Mouse (Mus musculus): ENCODE data around the gene Rpl18. TPM values are rescaled to one million over a fixed set of nuclear protein-coding genes. Genes with fewer than 3 reads are reported as not detected.

Gene Rpl18
- polyA plus RNA-seq, 1 experiment = 1,792 TPM

DNA sequence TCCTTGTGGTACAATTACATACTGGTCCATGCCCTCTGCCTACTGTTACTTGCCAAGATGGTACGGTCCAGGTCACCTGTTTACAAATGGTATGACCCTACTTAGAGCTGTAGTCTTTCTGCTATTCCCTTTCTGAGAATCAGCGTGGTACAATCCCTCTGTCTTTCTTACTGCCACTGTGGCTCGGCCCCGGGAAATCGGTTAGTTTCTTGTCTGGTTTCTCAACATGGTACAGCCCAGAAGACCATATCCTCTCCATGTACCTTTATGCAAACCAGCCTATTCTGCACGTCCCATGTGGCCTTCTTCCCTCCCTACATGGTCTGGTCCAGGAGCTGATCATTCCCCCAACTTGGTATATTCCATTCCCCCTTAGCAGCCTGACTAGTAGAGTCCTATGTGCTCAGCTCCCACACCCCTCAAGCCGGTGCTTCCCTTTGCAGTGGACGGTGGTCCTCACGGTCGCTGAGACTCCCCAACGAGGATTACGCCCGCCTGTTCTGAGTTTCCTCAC is 11.2 kb upstream of the Rpl18 start:
- under 1% methylated on average over 13 of the region's 13 CpGs for WGBS
- Histone ChIP-seq H3K27me3 (ENCODE audit: control insufficient read depth, insufficient read depth, low read length) (peaks cover 11% of the 10 kb centered on the region), H3K27ac (ENCODE audit: insufficient read depth, low read length) (peak overlapping the region; percentile 83), H3K4me1 (ENCODE audit: control insufficient read depth, insufficient read depth, insufficient read length) (peaks cover 31% of the 10 kb centered on the region), H3K4me3 (ENCODE audit: extremely low read depth, insufficient read depth, insufficient read length) (peak overlapping the region; percentile 57), H3K36me3 (ENCODE audit: control insufficient read depth, insufficient read depth, low read length) (no peaks in the 10 kb centered on the region)
- TF ChIP-seq CTCF (IDR thresholded peaks at IDR 0.05; ENCODE audit: extremely low read depth, insufficient read depth, insufficient read length, insufficient replicate concordance) = no peak
- TF ChIP-seq POLR2A (IDR thresholded peaks at IDR 0.05; ENCODE audit: low read depth, low read length) = no peak; the same call in 1 of the 2 replicates
- DNase-seq (ENCODE audit: low read depth in 1 of 2, low spot score in 2 of 2) = no peak

DNA sequence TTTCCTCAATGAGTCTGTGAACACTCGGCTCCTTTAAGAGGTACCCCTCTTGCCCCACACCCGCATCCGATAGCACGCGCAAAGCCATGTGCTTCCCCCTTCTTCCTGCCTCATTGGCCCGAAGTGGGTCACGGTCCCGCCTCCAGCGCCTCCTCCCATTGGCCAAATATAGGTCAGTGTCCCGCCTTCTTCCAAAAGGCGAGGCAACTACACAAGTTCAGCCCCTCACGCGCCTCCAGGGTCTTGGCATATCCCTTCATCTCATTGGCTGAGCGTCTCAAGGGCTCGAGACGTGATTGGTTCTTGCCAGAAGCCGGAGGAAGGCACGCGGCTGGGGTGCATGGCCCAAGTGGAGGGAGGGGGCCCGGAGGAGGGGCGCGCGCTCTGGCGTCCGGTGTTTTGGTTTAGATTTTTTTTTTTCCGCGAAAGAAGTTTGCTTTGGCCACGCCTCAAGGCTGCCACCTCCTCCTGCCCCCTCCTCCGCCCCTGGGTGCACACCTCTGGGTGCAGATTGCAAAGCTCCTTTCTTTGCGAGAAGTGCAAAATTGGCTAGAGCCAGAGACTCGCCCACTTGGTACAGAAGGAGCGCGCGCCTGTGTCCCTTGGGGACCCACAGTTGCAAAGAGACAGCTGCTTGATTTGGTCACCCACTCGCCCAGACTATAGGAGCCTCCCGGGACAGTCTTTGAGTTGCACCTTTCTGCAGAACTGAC is 10.4 kb upstream of the Rpl18 start, which contains the start of gene Dbp:
Gene Dbp (plus strand): TSS at position 359 of the 713 bp plus-strand sequence.
- H3K36me3 ChIP-seq (ENCODE audit: control insufficient read depth, insufficient read depth, low read length) = peaks cover under 1% of the 10 kb centered on the region; the same call in 1 of the 2 replicates

DNA sequence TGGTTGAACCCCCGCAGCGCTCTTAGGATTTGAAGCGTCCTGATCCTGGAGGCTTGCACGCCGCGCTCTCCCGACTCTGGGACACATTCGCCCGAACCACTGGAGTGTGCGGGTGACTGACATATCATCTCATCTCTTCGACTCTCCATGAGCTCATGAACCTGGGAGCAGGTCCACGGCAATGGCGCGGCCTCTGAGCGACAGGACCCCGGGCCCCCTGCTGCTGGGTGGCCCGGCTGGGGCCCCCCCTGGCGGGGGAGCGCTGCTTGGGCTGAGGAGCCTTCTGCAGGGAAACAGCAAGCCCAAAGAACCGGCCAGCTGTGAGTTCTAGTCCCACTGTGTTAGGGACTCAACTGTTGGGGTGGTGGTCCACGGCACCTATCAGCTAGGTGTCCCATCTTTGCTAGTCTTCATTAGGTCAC is 9.8 kb upstream of the Rpl18 start:
- Histone ChIP-seq H3K36me3 (ENCODE audit: control insufficient read depth, insufficient read depth, low read length) (peaks cover 3% of the 10 kb centered on the region), H3K27ac (ENCODE audit: insufficient read depth, low read length) (peak overlapping the region; percentile 84), H3K4me1 (ENCODE audit: control insufficient read depth, insufficient read depth, insufficient read length) (peaks cover 25% of the 10 kb centered on the region), H3K4me3 (ENCODE audit: extremely low read depth, insufficient read depth, insufficient read length) (peak overlapping the region; percentile 71), H3K27me3 (ENCODE audit: control insufficient read depth, insufficient read depth, low read length) (0 out of 2 replicates have a peak, but pooled peaks cover under 1% of the 10 kb centered on the region)
- TF ChIP-seq CTCF (IDR thresholded peaks at IDR 0.05; ENCODE audit: extremely low read depth, insufficient read depth, insufficient read length, insufficient replicate concordance) (no peak), POLR2A (IDR thresholded peaks at IDR 0.05; ENCODE audit: low read depth, low read length) (no peak)
- DNase-seq (ENCODE audit: low read depth in 1 of 2, low spot score in 2 of 2) = no peak
- under 1% methylated on average over 21 of the region's 21 CpGs for WGBS

More for the DNA sequence above, 10.4 kb upstream of the Rpl18 start, which contains the start of gene Dbp:
- Histone ChIP-seq H3K27me3 (ENCODE audit: control insufficient read depth, insufficient read depth, low read length) (peaks cover 6% of the 10 kb centered on the region), H3K4me3 (ENCODE audit: extremely low read depth, insufficient read depth, insufficient read length) (peak within 1 kb of the TSS; percentile 71), H3K4me1 (ENCODE audit: control insufficient read depth, insufficient read depth, insufficient read length) (peaks cover 31% of the 10 kb centered on the region), H3K27ac (ENCODE audit: insufficient read depth, low read length) (peak within 1 kb of the TSS; percentile 84)
- under 1% methylated on average over 36 of the region's 36 CpGs for WGBS
- peak; percentile 99 for DNase-seq (ENCODE audit: low read depth in 1 of 2, low spot score in 2 of 2)
- no peak for TF ChIP-seq CTCF (IDR thresholded peaks at IDR 0.05; ENCODE audit: extremely low read depth, insufficient read depth, insufficient read length, insufficient replicate concordance)
- peak; percentile 29; the same call in 1 of the 2 replicates for TF ChIP-seq POLR2A (IDR thresholded peaks at IDR 0.05; ENCODE audit: low read depth, low read length)

- no peak for TF ChIP-seq POLR2A (IDR thresholded peaks at IDR 0.05; ENCODE audit: low read depth, low read length)
- TF ChIP-seq CTCF (IDR thresholded peaks at IDR 0.05; ENCODE audit: extremely low read depth, insufficient read depth, insufficient read length, insufficient replicate concordance) = no peak
- Histone ChIP-seq H3K27me3 (ENCODE audit: control insufficient read depth, insufficient read depth, low read length) (no peaks in the 10 kb centered on the region), H3K4me3 (ENCODE audit: extremely low read depth, insufficient read depth, insufficient read length) (peak overlapping the region; percentile 71), H3K27ac (ENCODE audit: insufficient read depth, low read length) (peak overlapping the region; percentile 84), H3K36me3 (ENCODE audit: control insufficient read depth, insufficient read depth, low read length) (peaks cover 6% of the 10 kb centered on the region), H3K4me1 (ENCODE audit: control insufficient read depth, insufficient read depth, insufficient read length) (peaks cover 23% of the 10 kb centered on the region)
- DNase-seq (ENCODE audit: low read depth in 1 of 2, low spot score in 2 of 2) = no peak
- under 1% methylated on average over 7 of the region's 7 CpGs for WGBS
These were observed 9.4 kb upstream of the Rpl18 start for GRCm38 (mm10) chr7:45705873-45706281.

- Histone ChIP-seq H3K27ac (ENCODE audit: insufficient read depth, low read length) (peak overlapping the region; percentile 84), H3K4me1 (ENCODE audit: control insufficient read depth, insufficient read depth, insufficient read length) (peaks cover 23% of the 10 kb centered on the region), H3K36me3 (ENCODE audit: control insufficient read depth, insufficient read depth, low read length) (peaks cover 13% of the 10 kb centered on the region), H3K27me3 (ENCODE audit: control insufficient read depth, insufficient read depth, low read length) (no peaks in the 10 kb centered on the region), H3K4me3 (ENCODE audit: extremely low read depth, insufficient read depth, insufficient read length) (peak overlapping the region; percentile 71)
- under 1% methylated on average over 31 of the region's 45 CpGs for WGBS
- DNase-seq (ENCODE audit: low read depth in 1 of 2, low spot score in 2 of 2) = peak; percentile 63 to 89
- TF ChIP-seq POLR2A (IDR thresholded peaks at IDR 0.05; ENCODE audit: low read depth, low read length) (peak; percentile 44), CTCF (IDR thresholded peaks at IDR 0.05; ENCODE audit: extremely low read depth, insufficient read depth, insufficient read length, insufficient replicate concordance) (no peak)
These were observed 8.5 kb upstream of the Rpl18 start for GRCm38 (mm10) chr7:45706721-45707241.

- Histone ChIP-seq H3K4me3 (ENCODE audit: extremely low read depth, insufficient read depth, insufficient read length) (peak overlapping the region; percentile 56), H3K4me1 (ENCODE audit: control insufficient read depth, insufficient read depth, insufficient read length) (peaks cover 23% of the 10 kb centered on the region), H3K27ac (ENCODE audit: insufficient read depth, low read length) (peak overlapping the region; percentile 84), H3K36me3 (ENCODE audit: control insufficient read depth, insufficient read depth, low read length) (peaks cover 19% of the 10 kb centered on the region), H3K27me3 (ENCODE audit: control insufficient read depth, insufficient read depth, low read length) (no peaks in the 10 kb centered on the region)
- TF ChIP-seq CTCF (IDR thresholded peaks at IDR 0.05; ENCODE audit: extremely low read depth, insufficient read depth, insufficient read length, insufficient replicate concordance) (no peak), POLR2A (IDR thresholded peaks at IDR 0.05; ENCODE audit: low read depth, low read length) (peak; percentile 20; the same call in 1 of the 2 replicates)
- WGBS = 0% methylated on average over 27 of the region's 27 CpGs
- peak; percentile 90 to 93 for DNase-seq (ENCODE audit: low read depth in 1 of 2, low spot score in 2 of 2)
These were observed 7.8 kb upstream of the Rpl18 start for GRCm38 (mm10) chr7:45707375-45707967.

Measured in spleen, adult 2 months (tissue).